Mouse (Mus musculus): ENCODE data around the gene Gm14409. TPM values are rescaled to one million over a fixed set of nuclear protein-coding genes. Genes with fewer than 3 reads are reported as not detected.
"Not testable (repeated sequence)": the region's sequence is repeated elsewhere in the genome, so short reads cannot be mapped to it uniquely, and the experiment has no call there.

Gm14409 gene
- total RNA-seq (2018; cell fraction: chromatin; rRNA removed), result under 1 TPM in 5 of 26 experiments, not detected in 21; 0.74 to 0.98 (median 0.84) TPM
- not detected for total RNA-seq (2018; cell fraction: cytosol; rRNA removed)
- 1 to 10 TPM in 1 of 26 experiments, not detected in 25; 1.1 TPM for total RNA-seq (2018; cell fraction: nucleus; rRNA removed)
- polyA plus RNA-seq (2018), result 0.33 TPM in 1 of 3 replicates, not detected in the others

GRCm38 (mm10) chr2:177266936-177267335 is at the start of gene Gm14409:
Gene Gm14409, minus strand, starts transcription at chr2:177267036.
- no CpG with 5 or more reads among the region's 2 CpGs for WGBS (ENCODE audit: missing documents)
- H3K36me3 ChIP-seq (ENCODE audit: inconsistent target); H3K27ac ChIP-seq; H3K79me2 ChIP-seq (ENCODE audit: inconsistent target); H3K4me3 ChIP-seq (ENCODE audit: inconsistent target): not testable (repeated sequence)

- not testable (repeated sequence) for H3K4me3 ChIP-seq (ENCODE audit: inconsistent target); H3K27ac ChIP-seq; H3K79me2 ChIP-seq (ENCODE audit: inconsistent target); H3K36me3 ChIP-seq (ENCODE audit: inconsistent target)
- WGBS (ENCODE audit: missing documents), result 100% methylated on average over 2 of the region's 4 CpGs
Observed at GRCm38 (mm10) chr2:177309627-177310026, 42.8 kb upstream of the Gm14409 start.

GRCm38 (mm10) chr2:177304980-177305379 is 38.1 kb upstream of the Gm14409 start:
- H3K27ac ChIP-seq; H3K36me3 ChIP-seq (ENCODE audit: inconsistent target): not testable (repeated sequence)
- WGBS (ENCODE audit: missing documents), result no CpG with 5 or more reads among the region's 2 CpGs

GRCm38 (mm10) chr2:177283701-177284100 is 16.9 kb upstream of the Gm14409 start:
- 40% methylated on average over 2 of the region's 3 CpGs for WGBS (ENCODE audit: missing documents)
- not testable (repeated sequence) for H3K79me2 ChIP-seq (ENCODE audit: inconsistent target); H3K4me3 ChIP-seq (ENCODE audit: inconsistent target); H3K27ac ChIP-seq; H3K36me3 ChIP-seq (ENCODE audit: inconsistent target)

More at GRCm38 (mm10) chr2:177304980-177305379, 38.1 kb upstream of the Gm14409 start:
- not testable (repeated sequence) for H3K4me3 ChIP-seq (ENCODE audit: inconsistent target); H3K79me2 ChIP-seq (ENCODE audit: inconsistent target)

GRCm38 (mm10) chr2:177277754-177278153 is 10.9 kb upstream of the Gm14409 start:
- H3K79me2 ChIP-seq (ENCODE audit: inconsistent target); H3K36me3 ChIP-seq (ENCODE audit: inconsistent target); H3K4me3 ChIP-seq (ENCODE audit: inconsistent target); H3K27ac ChIP-seq: not testable (repeated sequence)
- 67% methylated on average over 1 of the region's 2 CpGs for WGBS (ENCODE audit: missing documents)

- not testable (repeated sequence) for H3K36me3 ChIP-seq (ENCODE audit: inconsistent target); H3K27ac ChIP-seq; H3K4me3 ChIP-seq (ENCODE audit: inconsistent target); H3K79me2 ChIP-seq (ENCODE audit: inconsistent target)
- WGBS (ENCODE audit: missing documents), result 69% methylated on average over 2 of the region's 2 CpGs
Observed at GRCm38 (mm10) chr2:177272237-177272636, 5.4 kb upstream of the Gm14409 start.

GRCm38 (mm10) chr2:177247449-177247848 is 19.4 kb downstream of the Gm14409 start:
- not testable (repeated sequence) for H3K4me3 ChIP-seq (ENCODE audit: inconsistent target); H3K36me3 ChIP-seq (ENCODE audit: inconsistent target); H3K27ac ChIP-seq; H3K79me2 ChIP-seq (ENCODE audit: inconsistent target)
- WGBS (ENCODE audit: missing documents), result no CpG with 5 or more reads among the region's 2 CpGs

- H3K4me3 ChIP-seq (ENCODE audit: inconsistent target); H3K79me2 ChIP-seq (ENCODE audit: inconsistent target); H3K27ac ChIP-seq; H3K36me3 ChIP-seq (ENCODE audit: inconsistent target): not testable (repeated sequence)
- WGBS (ENCODE audit: missing documents), result 65% methylated on average over 2 of the region's 2 CpGs
Observed at GRCm38 (mm10) chr2:177230461-177230860, 36.4 kb downstream of the Gm14409 start.

Other genes starting within 250 kb of the Gm14409 start
- not detected in 3 replicates for gene Gm14401, start 192.7 kb downstream of the Gm14409 start, polyA plus RNA-seq (2018)
- gene Gm14410, start 60.6 kb downstream of the Gm14409 start, polyA plus RNA-seq (2018), result 13.7 to 15.9 TPM (median 15.7 TPM) in 3 replicates
- 0.20 TPM in 1 of 3 replicates, not detected in the others for gene Gm14412, start 57.3 kb upstream of the Gm14409 start, polyA plus RNA-seq (2018)
- gene Gm14418, start 131.3 kb upstream of the Gm14409 start, polyA plus RNA-seq (2018), result 0.79 to 3.2 TPM (median 1.7 TPM) in 3 replicates
- 5.7 to 13.1 TPM (median 7.6 TPM) in 3 replicates for gene Zfp970, start 197.7 kb upstream of the Gm14409 start, polyA plus RNA-seq (2018)
- 4.4 to 11.0 TPM (median 5.6 TPM) in 3 replicates for gene Gm14403, start 231.2 kb upstream of the Gm14409 start, polyA plus RNA-seq (2018)